In genomic region chr5:115629672-115630071, GRCm38 (mm10) we compare ENCODE assay signal across 24 mouse cellular contexts.
"Had no signal": no experiment of that assay in that cellular context is flagged by ENCODE, and none has a peak within 500 bp of the region (broad histone marks: within the 10 kb centered on the region; RNA-seq: fewer than 3 reads in every experiment).

No protein-coding gene starts in this region.

- H3K36me3 ChIP-seq: heart, embryonic 12.5 days; hindbrain, embryonic 12.5 days; kidney, embryonic 15.5 days; limb, embryonic 15.5 days had no signal

- H3K4me3 ChIP-seq: gastrocnemius, adult 2 months; heart, embryonic 10.5 days; heart, embryonic 12.5 days; limb, embryonic 15.5 days had no signal

- H3K4me2 ChIP-seq: heart, embryonic 12.5 days; hindbrain, embryonic 12.5 days; kidney, embryonic 15.5 days; limb, embryonic 15.5 days had no signal

- H3K27ac ChIP-seq: gastrocnemius, adult 2 months; heart, embryonic 10.5 days; hindbrain, embryonic 10.5 days; hindbrain, embryonic 12.5 days; hindbrain, embryonic 14.5 days; kidney, embryonic 15.5 days; limb, embryonic 13.5 days; limb, embryonic 15.5 days had no signal

- H3K27me3 ChIP-seq: heart, embryonic 12.5 days; hindbrain, embryonic 12.5 days; kidney, embryonic 15.5 days; limb, embryonic 13.5 days; limb, embryonic 15.5 days had no signal

- ATAC-seq: hindbrain, embryonic 16.5 days; intestine, embryonic 16.5 days had no signal

- H3K9ac ChIP-seq: hindbrain, embryonic 12.5 days; hindbrain, embryonic 14.5 days; kidney, embryonic 15.5 days; limb, embryonic 15.5 days had no signal

- DNase-seq: gastrocnemius, adult 2 months; gastrocnemius, postnatal 10 days; gastrocnemius, postnatal 25 days; heart, adult 18-20 months; heart, postnatal 10 days; heart, postnatal 4 days; kidney, adult 11 months; kidney, adult 2 months; kidney, adult 9 months; kidney, postnatal 14 days; kidney, postnatal 36 days; layer of hippocampus, adult 9-11 months; layer of hippocampus, postnatal 36 days; left cerebral cortex, postnatal 4 days had no signal

- H3K9me3 ChIP-seq: heart, embryonic 10.5 days; heart, embryonic 12.5 days; hindbrain, embryonic 10.5 days; hindbrain, embryonic 12.5 days; kidney, embryonic 15.5 days; limb, embryonic 13.5 days; limb, embryonic 15.5 days had no signal
